Mouse (Mus musculus): ENCODE measurements around the gene Lrrc29.

- TF ChIP-seq CTCF (IDR thresholded peaks at IDR 0.05; ENCODE audit: low read depth, low read length) (no peak), POLR2A (IDR thresholded peaks at IDR 0.05; ENCODE audit: extremely low read depth, insufficient read depth, low read length) (no peak)
These were observed 19.2 kb upstream of the Lrrc29 start for GRCm38 (mm10) chr8:105345061-105345975.

Data from liver, adult 2 months (tissue).